Mouse (Mus musculus): Measurements from ENCODE around the gene Fam193b.
A peak's percentile ranks its signal among the peaks of the same experiment; 100 is the strongest.

The Fam193b gene

GRCm38 (mm10) chr13:55500575-55500974, 70.3 kb downstream of the Fam193b start:
- no peak for DNase-seq (ENCODE audit: low spot score in 2 of 2)

GRCm38 (mm10) chr13:55498906-55499305, 72.0 kb downstream of the Fam193b start:
- no peak for DNase-seq (ENCODE audit: low spot score in 2 of 2)

- no peak for DNase-seq (ENCODE audit: low spot score in 2 of 2)
Observed at GRCm38 (mm10) chr13:55496661-55497060, 74.3 kb downstream of the Fam193b start.

GRCm38 (mm10) chr13:55495702-55496101, 75.2 kb downstream of the Fam193b start:
- no peak for DNase-seq (ENCODE audit: low spot score in 2 of 2)

GRCm38 (mm10) chr13:55494883-55495621, 75.9 kb downstream of the Fam193b start:
- DNase-seq (ENCODE audit: low spot score in 2 of 2) = peak in 1 of 2 experiments; percentile 28

- no peak for DNase-seq (ENCODE audit: low spot score in 2 of 2)
Observed at GRCm38 (mm10) chr13:55494257-55494656, 76.7 kb downstream of the Fam193b start.

Data from left cerebral cortex, adult 9 months (tissue).